Mouse (Mus musculus): ENCODE measurements at regions not wholly inside any gene's neighbourhood (a gene's known extent, or its start where the extent isn't known, plus 50 kb on each side); places are given as distances from the start of the nearest gene placed in this dataset.

GRCm38 (mm10) chr11:110588280-110588679 lies 189.4 kb downstream of the Map2k6 start:
- TF ChIP-seq GATA4 (IDR thresholded peaks at IDR 0.05; ENCODE audit: insufficient replicate concordance, low read length), result no peak

GRCm38 (mm10) chr11:110595266-110595862 lies 196.4 kb downstream of the Map2k6 start:
- no peak for TF ChIP-seq GATA4 (IDR thresholded peaks at IDR 0.05; ENCODE audit: insufficient replicate concordance, low read length)

GRCm38 (mm10) chr11:110605041-110605882 lies 206.3 kb downstream of the Map2k6 start:
- no peak for TF ChIP-seq GATA4 (IDR thresholded peaks at IDR 0.05; ENCODE audit: insufficient replicate concordance, low read length)

- TF ChIP-seq GATA4 (IDR thresholded peaks at IDR 0.05; ENCODE audit: insufficient replicate concordance, low read length), result no peak
Observed at GRCm38 (mm10) chr11:110609276-110609675, 210.4 kb downstream of the Map2k6 start.

GRCm38 (mm10) chr11:110610831-110611230 lies 211.9 kb downstream of the Map2k6 start:
- TF ChIP-seq GATA4 (IDR thresholded peaks at IDR 0.05; ENCODE audit: insufficient replicate concordance, low read length), result no peak

- no peak for TF ChIP-seq GATA4 (IDR thresholded peaks at IDR 0.05; ENCODE audit: insufficient replicate concordance, low read length)
Observed at GRCm38 (mm10) chr11:110632001-110632400, 233.1 kb downstream of the Map2k6 start.

GRCm38 (mm10) chr11:110633351-110633750 lies 234.4 kb downstream of the Map2k6 start:
- TF ChIP-seq GATA4 (IDR thresholded peaks at IDR 0.05; ENCODE audit: insufficient replicate concordance, low read length), result no peak

GRCm38 (mm10) chr11:110642485-110642884 lies 243.6 kb downstream of the Map2k6 start:
- TF ChIP-seq GATA4 (IDR thresholded peaks at IDR 0.05; ENCODE audit: insufficient replicate concordance, low read length), result no peak

- TF ChIP-seq GATA4 (IDR thresholded peaks at IDR 0.05; ENCODE audit: insufficient replicate concordance, low read length), result no peak
Observed at GRCm38 (mm10) chr11:110649575-110650210, 250.8 kb downstream of the Map2k6 start.

- no peak for TF ChIP-seq GATA4 (IDR thresholded peaks at IDR 0.05; ENCODE audit: insufficient replicate concordance, low read length)
Observed at GRCm38 (mm10) chr11:110652068-110652467, 253.1 kb downstream of the Map2k6 start.

- TF ChIP-seq GATA4 (IDR thresholded peaks at IDR 0.05; ENCODE audit: insufficient replicate concordance, low read length), result no peak
Observed at GRCm38 (mm10) chr11:110656524-110657156, 257.7 kb downstream of the Map2k6 start.

GRCm38 (mm10) chr11:110657854-110658253 lies 258.9 kb downstream of the Map2k6 start:
- TF ChIP-seq GATA4 (IDR thresholded peaks at IDR 0.05; ENCODE audit: insufficient replicate concordance, low read length), result no peak

GRCm38 (mm10) chr11:110670626-110671508 lies 271.9 kb downstream of the Map2k6 start:
- no peak for TF ChIP-seq GATA4 (IDR thresholded peaks at IDR 0.05; ENCODE audit: insufficient replicate concordance, low read length)

GRCm38 (mm10) chr11:110672941-110673340 lies 274.0 kb downstream of the Map2k6 start:
- TF ChIP-seq GATA4 (IDR thresholded peaks at IDR 0.05; ENCODE audit: insufficient replicate concordance, low read length), result no peak
